Mouse (Mus musculus): ENCODE results near the gene Gm49403. TPM values are rescaled to one million over a fixed set of nuclear protein-coding genes. Genes with fewer than 3 reads are reported as not detected.

The Gm49403 gene
- polyA plus RNA-seq, 1 experiment from 2014 or later = not detected

DNA sequence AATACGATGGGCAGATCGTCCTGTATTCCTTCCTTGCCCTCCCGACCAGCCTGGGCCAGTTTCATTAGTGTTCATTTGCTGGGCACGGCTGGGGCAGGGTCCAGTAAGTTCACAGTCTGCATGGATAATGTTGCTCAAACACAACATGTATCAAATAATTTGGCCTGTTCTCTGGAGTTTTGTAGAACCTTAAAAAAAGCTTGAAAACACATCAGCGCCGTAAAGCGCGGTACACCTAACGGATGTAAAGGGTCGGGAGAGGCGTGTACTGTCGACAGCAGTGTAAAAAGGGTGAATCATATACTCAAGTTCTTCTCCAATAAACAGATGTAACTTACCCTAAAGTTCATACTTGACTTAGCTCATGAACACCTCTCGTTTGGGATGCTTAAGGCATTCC, 14.8 kb downstream of the Gm49403 start:
- Histone ChIP-seq H3K27ac (ENCODE audit: low read length) (peak overlapping the region; percentile 85), H3K4me2 (ENCODE audit: low read depth, low read length) (peak overlapping the region; percentile 79), H3K9me3 (replicated peaks; ENCODE audit: control insufficient read depth, low read length) (no peaks in the 10 kb centered on the region), H3K9ac (ENCODE audit: low read length) (peak overlapping the region; percentile 95), H3K27me3 (ENCODE audit: control insufficient read depth, insufficient read depth, low read length) (no peaks in the 10 kb centered on the region), H3K36me3 (ENCODE audit: control insufficient read depth, insufficient read depth) (peaks cover 19% of the 10 kb centered on the region), H3K4me3 (ENCODE audit: low read length) (peak overlapping the region; percentile 92), H3K4me1 (ENCODE audit: control insufficient read depth, insufficient read depth, low read length) (peaks cover 25% of the 10 kb centered on the region)
- WGBS = 5% methylated on average over 13 of the region's 13 CpGs
- no peak; the same call in 1 of the 2 replicates for ATAC-seq (replicated peaks; ENCODE audit: extremely low read depth, insufficient read depth, low FRiP score)

DNA sequence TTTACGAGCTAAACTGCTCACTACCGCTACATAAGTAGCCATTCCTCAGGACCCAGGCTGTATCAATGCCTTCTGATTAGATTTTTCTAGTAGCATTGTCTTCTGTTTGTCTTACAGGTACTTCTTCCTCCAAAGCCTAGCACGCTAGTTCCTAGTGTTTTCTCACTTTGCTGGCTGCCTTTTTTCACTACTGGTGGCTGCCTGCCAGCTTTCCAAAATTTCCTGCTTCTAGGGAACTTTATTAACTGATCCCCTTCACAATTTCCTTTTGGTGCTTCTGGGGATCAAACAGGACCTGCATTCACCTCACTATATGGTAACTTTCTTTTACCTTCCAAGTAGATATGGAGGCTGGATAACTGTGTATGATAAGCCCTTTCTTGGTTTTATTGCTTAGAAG, 15.3 kb downstream of the Gm49403 start:
- no peaks in the 10 kb centered on the region for H3K9me3 ChIP-seq (replicated peaks; ENCODE audit: control insufficient read depth, low read length)
- H3K27ac ChIP-seq (ENCODE audit: low read length) = no peak overlapping the region
- peak overlapping the region; percentile 79 for H3K4me2 ChIP-seq (ENCODE audit: low read depth, low read length)
- peaks cover 20% of the 10 kb centered on the region for H3K4me1 ChIP-seq (ENCODE audit: control insufficient read depth, insufficient read depth, low read length)
- peak overlapping the region; percentile 92 for H3K4me3 ChIP-seq (ENCODE audit: low read length)
- H3K9ac ChIP-seq (ENCODE audit: low read length) = peak overlapping the region; percentile 95
- 35% methylated on average over 3 of the region's 3 CpGs for WGBS
- H3K27me3 ChIP-seq (ENCODE audit: control insufficient read depth, insufficient read depth, low read length) = no peaks in the 10 kb centered on the region
- no peak for ATAC-seq (replicated peaks; ENCODE audit: extremely low read depth, insufficient read depth, low FRiP score)
- H3K36me3 ChIP-seq (ENCODE audit: control insufficient read depth, insufficient read depth) = peaks cover 21% of the 10 kb centered on the region

DNA sequence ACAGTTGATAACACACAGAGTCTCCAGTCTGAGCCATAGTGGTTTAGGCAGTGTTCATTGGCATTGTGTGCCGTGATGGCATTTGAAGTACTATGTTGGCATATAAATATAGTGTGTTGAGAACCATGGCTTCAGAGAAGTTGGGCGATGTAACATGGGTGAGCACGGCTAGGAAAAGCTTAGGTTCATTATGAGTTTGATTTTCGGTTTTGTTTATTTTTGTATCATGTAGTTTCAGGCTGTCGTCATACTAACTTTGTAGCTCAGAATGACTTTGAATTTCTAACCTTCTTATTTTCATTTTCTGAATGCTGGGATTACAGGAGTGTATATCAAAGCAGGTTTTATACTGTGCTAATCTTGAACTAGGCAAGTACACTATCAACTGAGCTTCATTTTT, 19.7 kb downstream of the Gm49403 start:
- no peak for ATAC-seq (replicated peaks; ENCODE audit: extremely low read depth, insufficient read depth, low FRiP score)
- Histone ChIP-seq H3K9me3 (replicated peaks; ENCODE audit: control insufficient read depth, low read length) (no peaks in the 10 kb centered on the region), H3K27me3 (ENCODE audit: control insufficient read depth, insufficient read depth, low read length) (no peaks in the 10 kb centered on the region), H3K36me3 (ENCODE audit: control insufficient read depth, insufficient read depth) (peaks cover 53% of the 10 kb centered on the region), H3K4me3 (ENCODE audit: low read length) (no peak overlapping the region), H3K27ac (ENCODE audit: low read length) (no peak overlapping the region), H3K4me1 (ENCODE audit: control insufficient read depth, insufficient read depth, low read length) (peaks cover 10% of the 10 kb centered on the region), H3K9ac (ENCODE audit: low read length) (no peak overlapping the region), H3K4me2 (ENCODE audit: low read depth, low read length) (no peak overlapping the region)
- WGBS = 92% methylated on average over 5 of the region's 5 CpGs

DNA sequence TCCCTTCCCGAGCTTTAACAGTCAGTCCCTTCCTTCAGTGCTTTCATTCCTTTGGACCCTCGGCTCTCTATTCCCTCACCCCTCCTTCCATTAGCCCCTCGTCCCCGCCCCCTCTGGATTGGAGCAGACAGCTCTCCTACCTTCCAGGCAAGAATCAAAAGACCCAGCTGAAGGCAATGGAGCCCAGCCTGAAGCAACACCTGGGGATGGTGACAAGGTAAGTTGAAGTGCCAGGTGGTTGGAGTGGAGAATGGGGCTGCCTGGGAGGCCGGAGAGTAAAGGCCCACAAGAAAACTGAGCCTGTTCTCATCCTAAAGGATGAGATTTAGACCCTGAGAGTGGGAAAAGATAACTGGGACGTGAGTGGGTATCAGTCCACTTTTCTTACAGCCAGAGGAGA, 24.8 kb downstream of the Gm49403 start:
- H3K9ac ChIP-seq (ENCODE audit: low read length) = no peak overlapping the region
- H3K27ac ChIP-seq (ENCODE audit: low read length) = no peak overlapping the region
- no peaks in the 10 kb centered on the region for H3K9me3 ChIP-seq (replicated peaks; ENCODE audit: control insufficient read depth, low read length)
- H3K4me2 ChIP-seq (ENCODE audit: low read depth, low read length) = no peak overlapping the region
- H3K4me1 ChIP-seq (ENCODE audit: control insufficient read depth, insufficient read depth, low read length) = no peaks in the 10 kb centered on the region
- H3K4me3 ChIP-seq (ENCODE audit: low read length) = no peak overlapping the region
- H3K36me3 ChIP-seq (ENCODE audit: control insufficient read depth, insufficient read depth) = peaks cover 89% of the 10 kb centered on the region
- H3K27me3 ChIP-seq (ENCODE audit: control insufficient read depth, insufficient read depth, low read length) = no peaks in the 10 kb centered on the region
- ATAC-seq (replicated peaks; ENCODE audit: extremely low read depth, insufficient read depth, low FRiP score) = no peak
- WGBS = 88% methylated on average over 6 of the region's 6 CpGs

DNA sequence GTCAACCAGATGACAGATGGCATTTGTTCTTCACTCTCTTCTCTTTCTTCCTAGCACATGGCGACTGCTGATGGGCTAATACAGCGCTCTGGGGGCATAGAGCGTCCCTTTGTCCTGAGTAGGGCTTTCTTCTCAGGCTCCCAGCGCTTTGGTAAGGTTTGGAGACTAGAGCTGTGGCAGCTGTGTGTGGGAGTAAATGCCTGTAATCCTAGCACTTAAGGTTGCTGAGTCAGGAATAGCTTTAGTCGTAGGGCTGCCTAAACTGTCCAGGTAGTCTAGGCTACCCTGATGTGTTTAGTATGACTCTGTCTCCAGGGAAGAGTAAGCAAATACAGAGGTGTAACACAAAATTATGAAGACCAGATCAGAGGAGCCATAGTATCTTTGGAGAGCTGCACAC, 28.1 kb downstream of the Gm49403 start:
- 86% methylated on average over 5 of the region's 5 CpGs for WGBS

DNA sequence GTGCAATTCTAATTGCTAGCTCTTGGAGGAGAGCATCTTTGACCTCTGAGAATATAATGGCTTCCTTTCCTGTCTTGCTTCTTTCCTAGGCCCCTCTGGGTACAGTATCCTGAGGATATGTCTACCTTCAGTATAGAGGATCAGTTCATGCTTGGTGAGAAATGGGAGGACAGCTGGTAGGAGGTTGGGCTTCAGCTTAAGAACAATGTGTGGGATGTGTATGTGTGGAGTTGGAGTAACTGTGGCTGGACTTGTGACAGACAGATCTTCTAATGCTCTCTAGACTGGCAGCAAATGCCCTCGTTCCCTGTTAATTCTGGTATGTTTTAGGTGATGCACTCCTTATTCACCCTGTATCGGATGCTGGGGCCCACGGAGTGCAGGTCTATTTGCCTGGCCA, 30.5 kb downstream of the Gm49403 start:
- no peak for ATAC-seq (replicated peaks; ENCODE audit: extremely low read depth, insufficient read depth, low FRiP score)
- no peak overlapping the region for H3K27ac ChIP-seq (ENCODE audit: low read length)
- H3K36me3 ChIP-seq (ENCODE audit: control insufficient read depth, insufficient read depth) = peaks cover 73% of the 10 kb centered on the region
- no peaks in the 10 kb centered on the region for H3K4me1 ChIP-seq (ENCODE audit: control insufficient read depth, insufficient read depth, low read length)
- H3K27me3 ChIP-seq (ENCODE audit: control insufficient read depth, insufficient read depth, low read length) = no peaks in the 10 kb centered on the region
- no peaks in the 10 kb centered on the region for H3K9me3 ChIP-seq (replicated peaks; ENCODE audit: control insufficient read depth, low read length)
- no peak overlapping the region for H3K4me3 ChIP-seq (ENCODE audit: low read length)
- no peak overlapping the region for H3K4me2 ChIP-seq (ENCODE audit: low read depth, low read length)
- no peak overlapping the region for H3K9ac ChIP-seq (ENCODE audit: low read length)
- 92% methylated on average over 3 of the region's 3 CpGs for WGBS

More for the DNA sequence above, 28.1 kb downstream of the Gm49403 start:
- Histone ChIP-seq H3K4me1 (ENCODE audit: control insufficient read depth, insufficient read depth, low read length) (no peaks in the 10 kb centered on the region), H3K9ac (ENCODE audit: low read length) (no peak overlapping the region), H3K27me3 (ENCODE audit: control insufficient read depth, insufficient read depth, low read length) (no peaks in the 10 kb centered on the region), H3K4me2 (ENCODE audit: low read depth, low read length) (no peak overlapping the region), H3K9me3 (replicated peaks; ENCODE audit: control insufficient read depth, low read length) (no peaks in the 10 kb centered on the region), H3K4me3 (ENCODE audit: low read length) (no peak overlapping the region), H3K27ac (ENCODE audit: low read length) (no peak overlapping the region), H3K36me3 (ENCODE audit: control insufficient read depth, insufficient read depth) (peaks cover 93% of the 10 kb centered on the region)
- ATAC-seq (replicated peaks; ENCODE audit: extremely low read depth, insufficient read depth, low FRiP score) = no peak

DNA sequence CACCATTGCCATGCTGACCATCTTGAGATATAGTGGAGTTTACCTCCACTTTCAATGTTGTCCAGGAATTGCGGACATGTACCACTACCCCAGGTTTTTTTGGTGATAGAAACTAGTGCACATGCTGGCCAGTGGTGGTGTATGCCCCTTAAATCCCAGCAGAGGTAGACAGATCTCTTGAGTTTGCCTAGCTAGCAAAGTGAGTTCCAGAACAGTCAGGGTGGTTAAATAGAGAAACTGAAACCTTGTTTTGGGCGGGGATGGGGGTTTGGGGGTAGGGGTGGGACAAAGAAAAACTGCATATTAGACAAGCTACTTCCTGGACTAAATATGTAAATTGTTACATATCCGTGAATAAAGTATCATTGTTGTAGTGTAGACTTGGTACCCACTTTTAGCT, 35.3 kb downstream of the Gm49403 start:
- no peak overlapping the region for H3K4me3 ChIP-seq (ENCODE audit: low read length)
- H3K4me2 ChIP-seq (ENCODE audit: low read depth, low read length) = no peak overlapping the region
- no peak overlapping the region for H3K9ac ChIP-seq (ENCODE audit: low read length)
- H3K27ac ChIP-seq (ENCODE audit: low read length) = no peak overlapping the region
- ATAC-seq (replicated peaks; ENCODE audit: extremely low read depth, insufficient read depth, low FRiP score) = no peak
- H3K36me3 ChIP-seq (ENCODE audit: control insufficient read depth, insufficient read depth) = peaks cover 27% of the 10 kb centered on the region
- H3K4me1 ChIP-seq (ENCODE audit: control insufficient read depth, insufficient read depth, low read length) = peaks cover 12% of the 10 kb centered on the region
- 92% methylated on average over 3 of the region's 3 CpGs for WGBS
- no peaks in the 10 kb centered on the region for H3K9me3 ChIP-seq (replicated peaks; ENCODE audit: control insufficient read depth, low read length)
- no peaks in the 10 kb centered on the region for H3K27me3 ChIP-seq (ENCODE audit: control insufficient read depth, insufficient read depth, low read length)

DNA sequence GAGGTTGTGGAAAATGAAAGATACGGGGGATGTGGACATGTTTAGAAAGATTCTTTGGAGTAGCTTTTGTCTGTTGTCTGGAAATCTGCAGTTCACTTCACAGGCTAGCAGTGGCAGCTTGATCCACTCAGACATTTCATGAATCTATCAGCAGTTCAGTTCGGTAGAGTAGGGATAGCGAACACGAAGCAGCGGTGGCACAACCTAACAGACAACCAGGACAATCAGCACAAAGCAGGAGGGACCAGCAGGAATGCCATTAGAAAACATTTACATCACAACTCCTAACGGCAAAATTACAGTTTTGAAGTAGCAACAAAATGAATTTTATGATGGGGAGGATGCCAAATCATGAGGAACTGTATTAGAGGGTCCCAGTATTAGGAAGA, 35.9 kb downstream of the Gm49403 start:
- Histone ChIP-seq H3K4me2 (ENCODE audit: low read depth, low read length) (peak overlapping the region; percentile 72), H3K9ac (ENCODE audit: low read length) (peak overlapping the region; percentile 87), H3K9me3 (replicated peaks; ENCODE audit: control insufficient read depth, low read length) (no peaks in the 10 kb centered on the region), H3K36me3 (ENCODE audit: control insufficient read depth, insufficient read depth) (peaks cover 21% of the 10 kb centered on the region), H3K4me3 (ENCODE audit: low read length) (peak overlapping the region; percentile 83), H3K27ac (ENCODE audit: low read length) (peak overlapping the region; percentile 89), H3K4me1 (ENCODE audit: control insufficient read depth, insufficient read depth, low read length) (peaks cover 12% of the 10 kb centered on the region), H3K27me3 (ENCODE audit: control insufficient read depth, insufficient read depth, low read length) (no peaks in the 10 kb centered on the region)
- ATAC-seq (replicated peaks; ENCODE audit: extremely low read depth, insufficient read depth, low FRiP score) = no peak
- WGBS = 55% methylated on average over 6 of the region's 6 CpGs

DNA sequence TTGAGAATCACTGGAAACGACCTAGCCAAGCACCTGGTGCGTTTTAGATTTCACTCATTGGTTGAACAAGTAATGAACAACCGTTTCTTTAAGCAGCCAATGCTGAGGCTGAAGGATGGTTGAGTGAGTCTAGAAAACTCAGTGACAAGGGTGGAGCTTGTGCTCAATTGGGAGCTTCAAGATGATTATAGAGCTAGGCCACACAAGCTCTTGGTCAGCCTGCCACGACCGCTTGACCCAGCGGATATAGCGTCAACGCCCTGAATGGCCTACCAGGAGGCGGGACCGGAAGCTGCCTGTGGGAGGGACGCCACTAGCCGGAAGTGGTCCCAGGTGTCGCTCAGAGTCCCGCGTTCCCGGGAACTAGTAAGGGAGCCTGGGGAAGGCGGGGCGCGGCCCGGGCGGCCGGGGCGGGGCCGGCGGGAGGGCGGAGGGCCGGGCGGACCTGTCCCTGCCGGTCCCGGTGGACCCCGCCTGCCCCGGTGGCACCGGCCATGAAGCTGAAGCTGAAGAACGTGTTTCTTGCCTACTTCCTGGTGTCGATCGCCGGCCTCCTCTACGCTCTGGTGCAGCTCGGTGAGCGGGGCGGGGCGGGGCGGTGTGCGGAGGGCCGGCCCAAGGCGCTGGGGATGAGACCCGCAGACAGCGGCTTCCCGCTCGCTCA, 36.5 kb downstream of the Gm49403 start, which contains the start of gene B3gat3:
Gene B3gat3, plus strand, starts transcription at position 302 of the 664 bp plus-strand sequence.
- Histone ChIP-seq H3K36me3 (ENCODE audit: control insufficient read depth, insufficient read depth) (peaks cover 15% of the 10 kb centered on the region), H3K4me2 (ENCODE audit: low read depth, low read length) (peak within 1 kb of the TSS; percentile 72), H3K27ac (ENCODE audit: low read length) (peak within 1 kb of the TSS; percentile 89), H3K27me3 (ENCODE audit: control insufficient read depth, insufficient read depth, low read length) (no peaks in the 10 kb centered on the region), H3K9me3 (replicated peaks; ENCODE audit: control insufficient read depth, low read length) (no peaks in the 10 kb centered on the region), H3K9ac (ENCODE audit: low read length) (peak within 1 kb of the TSS; percentile 87), H3K4me3 (ENCODE audit: low read length) (peak within 1 kb of the TSS; percentile 83), H3K4me1 (ENCODE audit: control insufficient read depth, insufficient read depth, low read length) (peaks cover 12% of the 10 kb centered on the region)
- WGBS = 2% methylated on average over 37 of the region's 50 CpGs
- peak; percentile 97 for ATAC-seq (replicated peaks; ENCODE audit: extremely low read depth, insufficient read depth, low FRiP score)

Measured in heart, embryonic 16.5 days (tissue).